Mouse (Mus musculus) CH12.LX (cell line): ENCODE results near the gene Synpo2. TPM values are rescaled to one million over a fixed set of nuclear protein-coding genes. Genes with fewer than 3 reads are reported as not detected.

Experiments used
- DNase-seq: peaks from one replicate; pipeline ENCODE4 v3.0.0-alpha.2; 2013; ENCODE audit errors: extremely low read depth
- H3K27ac ChIP-seq: 2 replicates; pipeline ENCODE4 v1.5.1; 2012; ENCODE audit warnings: low read depth, mild to moderate bottlenecking, control low read depth, moderate library complexity; ENCODE audit not compliant: insufficient read depth
- H3K27me3 ChIP-seq: replicated peaks from 2 replicates; pipeline ENCODE3; 2012; ENCODE audit warnings: inconsistent platforms
- H3K36me3 ChIP-seq, 2 experiments: replicated peaks in 1 of 2; 2 replicates each; pipeline versions ENCODE3 to v1.6.1; 2012; ENCODE audit warnings: inconsistent platforms in 1 of 2, low read length in 1 of 2, mild to moderate bottlenecking in 1 of 2, mixed read lengths in 1 of 2, moderate library complexity in 1 of 2; ENCODE audit not compliant: control insufficient read depth in 1 of 2, insufficient read depth in 1 of 2
- H3K4me1 ChIP-seq, 2 experiments: 2 replicates each; pipeline ENCODE4 v1.6.1; 2012; ENCODE audit warnings: inconsistent platforms in 1 of 2, moderate library complexity in 1 of 2; ENCODE audit not compliant: insufficient read depth in 2 of 2, control insufficient read depth in 1 of 2
- H3K4me2 ChIP-seq: 2 replicates; pipeline ENCODE4 v1.6.1; 2012; ENCODE audit warnings: low read depth, mild to moderate bottlenecking, control low read depth; ENCODE audit not compliant: poor library complexity, insufficient read depth, severe bottlenecking
- H3K4me3 ChIP-seq, 3 experiments: fragments of 150-350 bp in 1 of 3; sonication (generic) in 1 of 3; replicated peaks in 1 of 3; 2 replicates each; pipeline versions ENCODE3 to v1.5.1; 2011 to 2012; ENCODE audit warnings: low read depth in 2 of 3, low read length in 2 of 3, mild to moderate bottlenecking in 2 of 3, moderate library complexity in 2 of 3, control low read depth in 1 of 3, improper control_type of control experiment in 1 of 3, inconsistent platforms in 1 of 3, mixed read lengths in 1 of 3; ENCODE audit not compliant: poor library complexity in 1 of 3
- H3K79me2 ChIP-seq: replicated peaks from 2 replicates; pipeline ENCODE4 v1.6.1; 2012; ENCODE audit warnings: mild to moderate bottlenecking, moderate library complexity; ENCODE audit not compliant: control insufficient read depth, poor library complexity, insufficient read depth, severe bottlenecking; ENCODE audit errors: extremely low read depth
- H3K9ac ChIP-seq: 2 replicates; pipeline ENCODE4 v1.6.1; 2012; ENCODE audit warnings: low read depth, mild to moderate bottlenecking, control low read depth, moderate library complexity; ENCODE audit not compliant: insufficient read depth
- H3K9me3 ChIP-seq: replicated peaks from 2 replicates; pipeline ENCODE3; 2012; ENCODE audit warnings: low read length, inconsistent platforms, mixed read lengths
- BHLHE40 ChIP-seq: IDR thresholded peaks from 2 replicates; pipeline ENCODE4 v1.6.1; 2011; ENCODE audit warnings: mild to moderate bottlenecking, low read depth, low read length, improper control_type of control experiment
- CHD1 ChIP-seq: IDR thresholded peaks from 2 replicates; pipeline ENCODE4 v1.6.1; 2012; ENCODE audit warnings: low read depth, low read length, improper control_type of control experiment, inconsistent platforms
- CHD2 ChIP-seq: IDR thresholded peaks from 2 replicates; pipeline ENCODE4 v1.6.1; 2011; ENCODE audit warnings: low read length, improper control_type of control experiment
- CTCF ChIP-seq, 2 experiments: IDR thresholded peaks in 1 of 2; conservative IDR thresholded peaks in 1 of 2; 2 replicates each; pipeline ENCODE4 v1.5.1; 2011 to 2012; ENCODE audit warnings: low read depth in 2 of 2, low read length in 2 of 2, improper control_type of control experiment in 1 of 2, inconsistent platforms in 1 of 2, mild to moderate bottlenecking in 1 of 2, moderate library complexity in 1 of 2
- E2F4 ChIP-seq: IDR thresholded peaks from 2 replicates; pipeline ENCODE4 v1.6.1; 2011; ENCODE audit warnings: low read depth, low read length, improper control_type of control experiment; ENCODE audit not compliant: insufficient replicate concordance
- ELF1 ChIP-seq: IDR thresholded peaks from 2 replicates; pipeline ENCODE4 v1.6.1; 2014; ENCODE audit warnings: low read depth, mild to moderate bottlenecking, inconsistent platforms, low read length, improper control_type of control experiment
- EP300 ChIP-seq: IDR thresholded peaks from 2 replicates; pipeline ENCODE4 v1.6.1; 2011; ENCODE audit warnings: low read length, improper control_type of control experiment
- ETS1 ChIP-seq: conservative IDR thresholded peaks from 2 replicates; pipeline ENCODE4 v1.6.1; 2012; ENCODE audit warnings: low read depth, mild to moderate bottlenecking, inconsistent platforms, low read length, improper control_type of control experiment, moderate library complexity
- GABPA ChIP-seq: IDR thresholded peaks from 2 replicates; pipeline ENCODE4 v1.6.1; 2012; ENCODE audit warnings: low read depth, low read length, improper control_type of control experiment, inconsistent platforms; ENCODE audit not compliant: insufficient replicate concordance
- HCFC1 ChIP-seq: IDR thresholded peaks from 2 replicates; pipeline ENCODE4 v1.6.1; 2012; ENCODE audit warnings: low read depth, mild to moderate bottlenecking, inconsistent platforms, low read length, improper control_type of control experiment
- IRF4 ChIP-seq: IDR thresholded peaks from 2 replicates; pipeline ENCODE4 v1.6.1; 2014; ENCODE audit warnings: low read depth, mild to moderate bottlenecking, inconsistent platforms, low read length, improper control_type of control experiment
- JUN ChIP-seq: IDR thresholded peaks from 2 replicates; pipeline ENCODE4 v1.6.1; 2011; ENCODE audit warnings: low read depth, mild to moderate bottlenecking, low read length, improper control_type of control experiment, moderate library complexity; ENCODE audit not compliant: insufficient read depth
- JUND ChIP-seq: conservative IDR thresholded peaks from 2 replicates; pipeline ENCODE4 v1.6.1; 2011; ENCODE audit warnings: low read depth, low read length, improper control_type of control experiment
- KAT2A ChIP-seq: IDR thresholded peaks from 2 replicates; pipeline ENCODE4 v1.6.1; 2012; ENCODE audit warnings: low read length, improper control_type of control experiment, inconsistent platforms; ENCODE audit not compliant: insufficient replicate concordance
- MAFK ChIP-seq: IDR thresholded peaks from 2 replicates; pipeline ENCODE4 v1.6.1; 2011; ENCODE audit warnings: low read length, improper control_type of control experiment; ENCODE audit not compliant: insufficient replicate concordance
- MAX ChIP-seq: IDR thresholded peaks from 2 replicates; pipeline ENCODE4 v1.6.1; 2011; ENCODE audit warnings: low read length, improper control_type of control experiment
- MAZ ChIP-seq: IDR thresholded peaks from 2 replicates; pipeline ENCODE4 v1.6.1; 2012; ENCODE audit warnings: low read depth, mild to moderate bottlenecking, inconsistent platforms, low read length, improper control_type of control experiment, moderate library complexity
- MEF2A ChIP-seq: IDR thresholded peaks from 2 replicates; pipeline ENCODE4 v1.6.1; 2014; ENCODE audit warnings: low read depth, mild to moderate bottlenecking, inconsistent platforms, low read length, improper control_type of control experiment, borderline replicate concordance
- MXI1 ChIP-seq: IDR thresholded peaks from 2 replicates; pipeline ENCODE4 v1.6.1; 2011; ENCODE audit warnings: mild to moderate bottlenecking, low read depth, low read length, improper control_type of control experiment
- MYC ChIP-seq: IDR thresholded peaks from 2 replicates; pipeline ENCODE4 v1.6.1; 2011; ENCODE audit warnings: low read depth, mild to moderate bottlenecking, improper control_type of control experiment, low read length
- NELFE ChIP-seq: IDR thresholded peaks from 2 replicates; pipeline ENCODE4 v1.6.1; 2011; ENCODE audit warnings: low read depth, low read length, improper control_type of control experiment
- NRF1 ChIP-seq: IDR thresholded peaks from 2 replicates; pipeline ENCODE4 v1.6.1; 2014; ENCODE audit warnings: low read depth, mild to moderate bottlenecking, inconsistent platforms, low read length, improper control_type of control experiment, moderate library complexity
- PAX5 ChIP-seq: IDR thresholded peaks from 2 replicates; pipeline ENCODE4 v1.6.1; 2012; ENCODE audit warnings: low read length, inconsistent platforms, mixed read lengths
- POLR2A ChIP-seq: IDR thresholded peaks from 2 replicates; pipeline ENCODE4 v1.6.1; 2011; ENCODE audit warnings: low read depth, mild to moderate bottlenecking, improper control_type of control experiment, low read length
- POLR2AphosphoS2 ChIP-seq: IDR thresholded peaks from 2 replicates; pipeline ENCODE4 v1.6.1; 2011; ENCODE audit warnings: low read depth, low read length, improper control_type of control experiment
- RAD21 ChIP-seq: IDR thresholded peaks from 2 replicates; pipeline ENCODE4 v1.6.1; 2011; ENCODE audit warnings: low read depth, mild to moderate bottlenecking, low read length, improper control_type of control experiment, moderate library complexity
- RCOR1 ChIP-seq: conservative IDR thresholded peaks from 2 replicates; pipeline ENCODE4 v1.6.1; 2012; ENCODE audit warnings: low read depth, mild to moderate bottlenecking, inconsistent platforms, low read length, improper control_type of control experiment
- SIN3A ChIP-seq: IDR thresholded peaks from 2 replicates; pipeline ENCODE4 v1.6.1; 2012; ENCODE audit warnings: low read length, improper control_type of control experiment, inconsistent platforms
- SMC3 ChIP-seq: IDR thresholded peaks from 2 replicates; pipeline ENCODE4 v1.6.1; 2011; ENCODE audit warnings: low read depth, low read length, improper control_type of control experiment
- TBP ChIP-seq: conservative IDR thresholded peaks from 2 replicates; pipeline ENCODE4 v1.6.1; 2011; ENCODE audit warnings: low read depth, low read length, improper control_type of control experiment
- TCF12 ChIP-seq: IDR thresholded peaks from 2 replicates; pipeline ENCODE4 v1.6.1; 2014; ENCODE audit warnings: low read depth, mild to moderate bottlenecking, inconsistent platforms, low read length, improper control_type of control experiment
- UBTF ChIP-seq: IDR thresholded peaks from 2 replicates; pipeline ENCODE4 v1.6.1; 2012; ENCODE audit warnings: low read depth, mild to moderate bottlenecking, inconsistent platforms, low read length, improper control_type of control experiment, moderate library complexity
- USF1 ChIP-seq: IDR thresholded peaks from 2 replicates; pipeline ENCODE4 v1.6.1; 2014; ENCODE audit warnings: low read depth, mild to moderate bottlenecking, inconsistent platforms, low read length, improper control_type of control experiment
- USF2 ChIP-seq: conservative IDR thresholded peaks from 2 replicates; pipeline ENCODE4 v1.6.1; 2011; ENCODE audit warnings: low read depth, low read length, improper control_type of control experiment
- ZC3H11A ChIP-seq: IDR thresholded peaks from 2 replicates; pipeline ENCODE4 v1.6.1; 2012; ENCODE audit warnings: low read depth, mild to moderate bottlenecking, inconsistent platforms, low read length, improper control_type of control experiment
- ZKSCAN1 ChIP-seq: IDR thresholded peaks from 2 replicates; pipeline ENCODE4 v1.6.1; 2012; ENCODE audit warnings: low read depth, inconsistent platforms, low read length, improper control_type of control experiment, borderline replicate concordance
- ZMIZ1 ChIP-seq: IDR thresholded peaks from 2 replicates; pipeline ENCODE4 v1.6.1; 2012; ENCODE audit warnings: low read depth, mild to moderate bottlenecking, inconsistent platforms, low read length, improper control_type of control experiment
- ZNF384 ChIP-seq: IDR thresholded peaks from 2 replicates; pipeline ENCODE4 v1.6.1; 2012; ENCODE audit warnings: low read depth, low read length, improper control_type of control experiment, inconsistent platforms
- dilution Hi-C: fragments of 300-500 bp; cut with MboI; formaldehyde crosslinking; loops from 2 replicates; pipeline ENCODE4 v1.14.3; 2020; ENCODE audit warnings: low sequenced_read_pairs; ENCODE audit not compliant: extremely low pct_unique_long_range_greater_than_20kb, extremely low pct_ligation_motif_present
- in situ Hi-C: fragments of 300-500 bp; cut with MboI; formaldehyde crosslinking; loops from 3 replicates; pipeline ENCODE4 v1.14.3; 2019; ENCODE audit warnings: low sequenced_read_pairs, low pct_ligation_motif_present, low pct_unique_long_range_greater_than_20kb, mixed read lengths
- polyA plus RNA-seq: library from polyadenylated mRNA; unstranded; fragments of >175 nt; gene quantifications from 2 replicates; pipeline ENCODE4 v1.2.1, GENCODE M21; 2012; ENCODE audit warnings: low read depth; ENCODE audit not compliant: insufficient read length
- total RNA-seq, 2 experiments: library from RNA; depleted of rRNA; stranded (reverse); fragments of 300-350 nt in 1 of 2; fragments of >200 nt in 1 of 2; gene quantifications; 2 replicates each; pipeline ENCODE4 v1.2.3; 2012 to 2014

Synpo2 gene
- total and polyA plus RNA-seq, 3 experiments = 0.13 to 1.1 (median 0.13) TPM

DNA sequence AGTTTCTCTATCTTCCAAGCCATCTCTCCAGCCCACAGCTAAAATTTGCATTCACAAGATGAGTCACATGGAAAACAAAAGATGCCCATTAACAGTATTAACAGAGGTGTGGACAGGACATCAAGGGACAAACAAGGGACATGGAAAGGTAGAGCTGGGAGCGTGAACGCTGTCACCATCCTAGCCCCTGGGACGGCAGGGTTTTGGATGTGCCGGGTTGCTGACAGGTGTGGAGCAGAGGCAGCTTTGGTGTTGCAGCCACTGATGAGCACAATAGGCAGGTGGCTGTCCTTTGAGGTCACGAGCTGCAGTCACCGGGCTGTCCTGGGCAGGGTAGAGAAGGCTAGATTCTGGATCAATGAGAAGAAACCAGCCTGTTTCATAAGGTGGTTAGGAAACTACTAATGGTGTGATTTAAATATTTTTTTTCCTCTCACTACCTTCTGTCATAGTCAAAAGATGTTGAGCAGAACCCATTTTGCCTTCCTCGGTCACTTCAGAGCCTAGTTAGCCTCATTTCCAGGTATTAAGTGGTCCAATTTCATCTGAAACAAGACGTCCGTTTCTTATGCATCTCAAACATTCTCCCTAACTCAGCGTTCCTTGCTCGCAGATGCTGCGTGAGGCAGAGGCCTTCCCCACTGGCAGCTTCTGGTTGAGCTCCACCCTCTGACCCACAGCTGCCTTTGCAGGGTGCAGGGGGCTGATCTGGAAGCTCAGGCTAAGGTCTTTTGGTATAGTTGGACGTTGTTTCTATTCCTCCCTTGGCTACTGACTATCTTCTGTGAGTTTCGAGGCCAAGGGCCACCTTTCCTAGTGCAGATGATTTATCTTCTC is 105.4 kb downstream of the Synpo2 start:
- TF ChIP-seq HCFC1 (no peak), POLR2AphosphoS2 (no peak), TBP (no peak), ZKSCAN1 (no peak), RCOR1 (0 out of 2 replicates have a peak, but pooled peaks have one; percentile 59), SIN3A (peak; percentile 79; the same call in 1 of the 2 replicates), JUND (no peak), PAX5 (no peak), TCF12 (peak; percentile 46; the same call in 1 of the 2 replicates), GABPA (no peak), MYC (0 out of 2 replicates have a peak, but pooled peaks have one; percentile 29), CHD2 (no peak), POLR2A (no peak), ZNF384 (peak; percentile 48; the same call in 1 of the 2 replicates), SMC3 (no peak), KAT2A (no peak), NRF1 (peak; percentile 35; the same call in 1 of the 2 replicates), MAZ (peak; percentile 73), BHLHE40 (peak; percentile 68), MAFK (no peak), USF2 (no peak), ELF1 (0 out of 2 replicates have a peak, but pooled peaks have one; percentile 23), NELFE (peak; percentile 54; the same call in 1 of the 2 replicates), IRF4 (peak; percentile 46), ZC3H11A (no peak), ETS1 (0 out of 2 replicates have a peak, but pooled peaks have one; percentile 4), USF1 (no peak), EP300 (no peak; the same call in 1 of the 2 replicates), MXI1 (no peak), UBTF (no peak), JUN (no peak), E2F4 (no peak), ZMIZ1 (no peak), MAX (peak; percentile 16; the same call in 1 of the 2 replicates), CTCF (conservative IDR thresholded peaks at IDR 0.05 in 1 of 2, IDR thresholded peaks at IDR 0.05 in 1 of 2; ENCODE audit: low read depth in 2 of 2, low read length in 2 of 2) (no peak), CHD1 (no peak; the same call in 1 of the 2 replicates), RAD21 (no peak; the same call in 1 of the 2 replicates), MEF2A (no peak)
- Histone ChIP-seq H3K9me3 (no peaks in the 10 kb centered on the region), H3K79me2 (no peaks in the 10 kb centered on the region), H3K4me2 (peak overlapping the region; percentile 70), H3K27ac (peak overlapping the region; percentile 90), H3K36me3 (no peaks in the 10 kb centered on the region), H3K9ac (peak overlapping the region; percentile 49; the same call in 1 of the 2 replicates), H3K4me3 (peak overlapping the region in 2 of 3 experiments; percentile 16 to 21), H3K4me1 (peaks cover 31 to 47% of the 10 kb centered on the region in 2 experiments), H3K27me3 (no peaks in the 10 kb centered on the region)
- dilution Hi-C loops (no loop called here), in situ Hi-C loops (no loop called here)
- DNase-seq = peak; percentile 46
